Mouse (Mus musculus): Measurements from ENCODE around the gene Ripor2.

- no peak for TF ChIP-seq POLR2A (IDR thresholded peaks at IDR 0.05; ENCODE audit: low read depth, low read length)
- no peak for TF ChIP-seq EP300 (IDR thresholded peaks at IDR 0.05; ENCODE audit: low read length)
- no peak for TF ChIP-seq ZNF384 (IDR thresholded peaks at IDR 0.05; ENCODE audit: low read depth, low read length)
Measured at GRCm38 (mm10) chr13:24603591-24604009, 21.6 kb downstream of the Ripor2 start.
